Mouse (Mus musculus): ENCODE data around the gene Olfr805. TPM values are rescaled to one million over a fixed set of nuclear protein-coding genes. Genes with fewer than 3 reads are reported as not detected.

Gene Olfr805
- not detected in 2 replicates for polyA plus RNA-seq (2012; rRNA removed)

- DNase-seq (ENCODE audit: extremely low spot score in 1 of 2, low spot score in 1 of 2) = no peak
Measured at GRCm38 (mm10) chr10:129729275-129729674, at the start of gene Olfr805. Olfr805 (minus strand) TSS chr10:129729375.

- DNase-seq (ENCODE audit: extremely low spot score in 1 of 2, low spot score in 1 of 2) = no peak
Measured at GRCm38 (mm10) chr10:129778123-129778522, 48.9 kb upstream of the Olfr805 start.

GRCm38 (mm10) chr10:129774338-129774737 lies 45.2 kb upstream of the Olfr805 start, which contains the start of gene Olfr809:
Olfr809 (plus strand) TSS chr10:129774638.
- no peak for DNase-seq (ENCODE audit: extremely low spot score in 1 of 2, low spot score in 1 of 2)

GRCm38 (mm10) chr10:129765182-129765581 lies 36.0 kb upstream of the Olfr805 start, which contains the start of gene Olfr808:
Olfr808 (plus strand) TSS chr10:129765482.
- no peak for DNase-seq (ENCODE audit: extremely low spot score in 1 of 2, low spot score in 1 of 2)

GRCm38 (mm10) chr10:129757693-129758092 lies 28.5 kb upstream of the Olfr805 start, which contains the start of gene Olfr807:
Olfr807 (minus strand) TSS chr10:129757793.
- no peak for DNase-seq (ENCODE audit: extremely low spot score in 1 of 2, low spot score in 1 of 2)

GRCm38 (mm10) chr10:129741821-129742220 lies 12.6 kb upstream of the Olfr805 start, which contains the start of gene Olfr806:
Olfr806 (minus strand) TSS chr10:129741921.
- no peak for DNase-seq (ENCODE audit: extremely low spot score in 1 of 2, low spot score in 1 of 2)

- DNase-seq (ENCODE audit: extremely low spot score in 1 of 2, low spot score in 1 of 2) = no peak
Measured at GRCm38 (mm10) chr10:129702910-129703309, 26.3 kb downstream of the Olfr805 start, which contains the start of gene Olfr804. Olfr804 (plus strand) TSS chr10:129703210.

GRCm38 (mm10) chr10:129694186-129694585 lies 35.0 kb downstream of the Olfr805 start, which contains the start of gene Olfr803:
Olfr803 (minus strand) TSS chr10:129694286.
- DNase-seq (ENCODE audit: extremely low spot score in 1 of 2, low spot score in 1 of 2) = no peak

- no peak for DNase-seq (ENCODE audit: extremely low spot score in 1 of 2, low spot score in 1 of 2)
Measured at GRCm38 (mm10) chr10:129688069-129688468, 41.1 kb downstream of the Olfr805 start, which contains the start of gene Olfr802. Olfr802 (minus strand) TSS chr10:129688169.

- no peak for DNase-seq (ENCODE audit: extremely low spot score in 1 of 2, low spot score in 1 of 2)
Measured at GRCm38 (mm10) chr10:129673765-129674164, 55.4 kb downstream of the Olfr805 start, which contains the start of gene Olfr801. Olfr801 (minus strand) TSS chr10:129673865.

Other genes with a start within 250 kb of the Olfr805 start
- not detected in 2 replicates for gene Olfr789, start 244.6 kb downstream of the Olfr805 start, polyA plus RNA-seq (2012; rRNA removed)
- not detected in 2 replicates for gene Olfr790, start 230.9 kb downstream of the Olfr805 start, polyA plus RNA-seq (2012; rRNA removed)
- gene Olfr791, start 207.6 kb downstream of the Olfr805 start, polyA plus RNA-seq (2012; rRNA removed) = not detected in 2 replicates
- gene Olfr792, start 190.2 kb downstream of the Olfr805 start, polyA plus RNA-seq (2012; rRNA removed) = 0.04 TPM in 1 of 2 replicates, not detected in the other
- gene Olfr794, start 161.7 kb downstream of the Olfr805 start, polyA plus RNA-seq (2012; rRNA removed) = not detected in 2 replicates
- not detected in 2 replicates for gene Olfr796, start 116.8 kb downstream of the Olfr805 start, polyA plus RNA-seq (2012; rRNA removed)
- not detected in 2 replicates for gene Olfr798, start 101.4 kb downstream of the Olfr805 start, polyA plus RNA-seq (2012; rRNA removed)
- not detected in 2 replicates for gene Olfr799, start 91.9 kb downstream of the Olfr805 start, polyA plus RNA-seq (2012; rRNA removed)
- gene Olfr800, start 71.7 kb downstream of the Olfr805 start, polyA plus RNA-seq (2012; rRNA removed) = not detected in 2 replicates
- 0.04 TPM in 1 of 2 replicates, not detected in the other for gene Olfr801, start 55.5 kb downstream of the Olfr805 start, polyA plus RNA-seq (2012; rRNA removed)
- gene Olfr802, start 41.2 kb downstream of the Olfr805 start, polyA plus RNA-seq (2012; rRNA removed) = not detected in 2 replicates
- gene Olfr803, start 35.1 kb downstream of the Olfr805 start, polyA plus RNA-seq (2012; rRNA removed) = not detected in 2 replicates
- gene Olfr804, start 26.2 kb downstream of the Olfr805 start, polyA plus RNA-seq (2012; rRNA removed) = not detected in 2 replicates
- gene Olfr806, start 12.5 kb upstream of the Olfr805 start, polyA plus RNA-seq (2012; rRNA removed) = not detected in 2 replicates
- not detected in 2 replicates for gene Olfr807, start 28.4 kb upstream of the Olfr805 start, polyA plus RNA-seq (2012; rRNA removed)
- not detected in 2 replicates for gene Olfr808, start 36.1 kb upstream of the Olfr805 start, polyA plus RNA-seq (2012; rRNA removed)
- gene Olfr809, start 45.3 kb upstream of the Olfr805 start, polyA plus RNA-seq (2012; rRNA removed) = not detected in 2 replicates
- not detected in 2 replicates for gene Olfr810, start 65.5 kb upstream of the Olfr805 start, polyA plus RNA-seq (2012; rRNA removed)
- gene Olfr811, start 75.0 kb upstream of the Olfr805 start, polyA plus RNA-seq (2012; rRNA removed) = not detected in 2 replicates
- not detected in 2 replicates for gene Olfr812, start 116.7 kb upstream of the Olfr805 start, polyA plus RNA-seq (2012; rRNA removed)
- gene Olfr813, start 126.0 kb upstream of the Olfr805 start, polyA plus RNA-seq (2012; rRNA removed) = not detected in 2 replicates
- gene Olfr814, start 150.5 kb upstream of the Olfr805 start, polyA plus RNA-seq (2012; rRNA removed) = not detected in 2 replicates
- gene Olfr815, start 176.5 kb upstream of the Olfr805 start, polyA plus RNA-seq (2012; rRNA removed) = not detected in 2 replicates
- not detected in 2 replicates for gene Olfr816, start 186.2 kb upstream of the Olfr805 start, polyA plus RNA-seq (2012; rRNA removed)
- not detected in 2 replicates for gene Olfr818, start 219.7 kb upstream of the Olfr805 start, polyA plus RNA-seq (2012; rRNA removed)
- gene Olfr819, start 237.9 kb upstream of the Olfr805 start, polyA plus RNA-seq (2012; rRNA removed) = not detected in 2 replicates
- not detected in 2 replicates for gene Olfr247, start 246.8 kb upstream of the Olfr805 start, polyA plus RNA-seq (2012; rRNA removed)

Measured in frontal cortex, adult 2 months (tissue).